Mouse (Mus musculus) T-cell, adult 66 days (primary cell): ENCODE measurements around the gene Olfr1390. TPM values are rescaled to one million over a fixed set of nuclear protein-coding genes. Genes with fewer than 3 reads are reported as not detected.

Experiments
- total RNA-seq, 2 experiments: library from RNA; stranded (reverse); gene quantifications; 3 replicates in 1 of 2; 4 replicates in 1 of 2; pipeline ENCODE4 v1.2.4; 2023

Olfr1390 gene
- not detected for total RNA-seq

GRCm38 (mm10) chr11:49334888-49335287, at the start of gene Olfr1390:
TSS of gene Olfr1390 (plus strand) at chr11:49335188.

GRCm38 (mm10) chr11:49304441-49304840, 30.5 kb upstream of the Olfr1390 start, which contains the start of gene Olfr10:
TSS of gene Olfr10 (plus strand) at chr11:49304741.

GRCm38 (mm10) chr11:49322442-49322841, 12.5 kb upstream of the Olfr1390 start, which contains the start of gene Olfr1391:
TSS of gene Olfr1391 (plus strand) at chr11:49322742.

Other genes with a start within 250 kb of the Olfr1390 start
- gene Olfr1396, start 220.3 kb upstream of the Olfr1390 start, total RNA-seq: not detected
- gene Olfr1395, start 192.9 kb upstream of the Olfr1390 start, total RNA-seq: not detected
- gene Olfr1394, start 180.8 kb upstream of the Olfr1390 start, total RNA-seq: not detected
- under 1 TPM in 1 of 2 experiments, not detected in 1; 0.32 TPM for gene Btnl9, start 148.0 kb upstream of the Olfr1390 start, total RNA-seq
- gene Zfp62, start 131.9 kb upstream of the Olfr1390 start, total RNA-seq: 100 to 1,000 TPM in 1 of 2 experiments, 10 to 100 TPM in 1; 99.5 to 102 TPM
- gene Mgat1, start 91.0 kb upstream of the Olfr1390 start, total RNA-seq: 10 to 100 TPM; 64.0 TPM
- gene Olfr1393, start 56.9 kb upstream of the Olfr1390 start, total RNA-seq: under 1 TPM; 0.18 to 0.73 TPM
- not detected for gene Olfr1392, start 49.9 kb upstream of the Olfr1390 start, total RNA-seq
- not detected for gene Olfr10, start 30.4 kb upstream of the Olfr1390 start, total RNA-seq
- not detected for gene Olfr1391, start 12.4 kb upstream of the Olfr1390 start, total RNA-seq
- gene Olfr1389, start 87.9 kb downstream of the Olfr1390 start, total RNA-seq: not detected
- under 1 TPM; 0.52 to 0.74 TPM for gene Olfr1388, start 101.4 kb downstream of the Olfr1390 start, total RNA-seq
- gene Olfr1387, start 120.2 kb downstream of the Olfr1390 start, total RNA-seq: not detected
- not detected for gene Olfr1386, start 129.9 kb downstream of the Olfr1390 start, total RNA-seq
- not detected for gene Olfr1385, start 153.9 kb downstream of the Olfr1390 start, total RNA-seq
- not detected for gene Olfr1384, start 171.5 kb downstream of the Olfr1390 start, total RNA-seq
- gene Olfr1383, start 184.5 kb downstream of the Olfr1390 start, total RNA-seq: not detected
- gene Olfr1382, start 193.1 kb downstream of the Olfr1390 start, total RNA-seq: not detected
- not detected for gene Olfr1381, start 208.3 kb downstream of the Olfr1390 start, total RNA-seq
- gene Olfr1380, start 221.7 kb downstream of the Olfr1390 start, total RNA-seq: not detected